Mouse (Mus musculus): ENCODE results near the gene Plxnb1. TPM values are rescaled to one million over a fixed set of nuclear protein-coding genes. Genes with fewer than 3 reads are reported as not detected.

Gene Plxnb1
- polyA plus RNA-seq, 1 experiment from 2014 or later, result 8.8 TPM

- Histone ChIP-seq H3K9me3 (ENCODE audit: low read length) (no peaks in the 10 kb centered on the region), H3K36me3 (ENCODE audit: insufficient read depth, low read length) (0 out of 2 replicates have a peak, but pooled peaks cover 4% of the 10 kb centered on the region), H3K4me2 (replicated peaks; ENCODE audit: low read depth, low read length) (no peak overlapping the region), H3K4me1 (ENCODE audit: insufficient read depth, low read depth, low read length) (no peaks in the 10 kb centered on the region), H3K4me3 (ENCODE audit: low read depth, low read length) (no peak overlapping the region), H3K27me3 (replicated peaks; ENCODE audit: insufficient read depth, low read length) (no peaks in the 10 kb centered on the region), H3K27ac (ENCODE audit: low read length) (no peak overlapping the region), H3K9ac (replicated peaks; ENCODE audit: low read depth) (no peak overlapping the region)
- TF ChIP-seq CTCF (IDR thresholded peaks at IDR 0.05) (no peak), EP300 (IDR thresholded peaks at IDR 0.05) (no peak)
- WGBS, result 77% methylated on average over 9 of the region's 9 CpGs
- DNase-seq (ENCODE audit: low spot score) (no peak), ATAC-seq (peak; percentile 16; the same call in 1 of the 2 replicates)
Measured at GRCm38 (mm10) chr9:109119571-109119970, 24.4 kb downstream of the Plxnb1 start.

- no peak for TF ChIP-seq EP300 (IDR thresholded peaks at IDR 0.05)
- TF ChIP-seq CTCF (IDR thresholded peaks at IDR 0.05), result no peak
- Histone ChIP-seq H3K9ac (replicated peaks; ENCODE audit: low read depth) (no peak overlapping the region), H3K4me3 (ENCODE audit: low read depth, low read length) (no peak overlapping the region), H3K27me3 (replicated peaks; ENCODE audit: insufficient read depth, low read length) (no peaks in the 10 kb centered on the region), H3K36me3 (ENCODE audit: insufficient read depth, low read length) (0 out of 2 replicates have a peak, but pooled peaks cover 4% of the 10 kb centered on the region), H3K4me1 (ENCODE audit: insufficient read depth, low read depth, low read length) (no peaks in the 10 kb centered on the region), H3K4me2 (replicated peaks; ENCODE audit: low read depth, low read length) (no peak overlapping the region), H3K9me3 (ENCODE audit: low read length) (no peaks in the 10 kb centered on the region), H3K27ac (ENCODE audit: low read length) (no peak overlapping the region)
- DNase-seq (ENCODE audit: low spot score) (no peak), ATAC-seq (no peak)
- WGBS, result 81% methylated on average over 6 of the region's 6 CpGs
Measured at GRCm38 (mm10) chr9:109120956-109121355, 25.8 kb downstream of the Plxnb1 start.

- ATAC-seq, result no peak
- H3K36me3 ChIP-seq (ENCODE audit: insufficient read depth, low read length), result 0 out of 2 replicates have a peak, but pooled peaks cover 4% of the 10 kb centered on the region
- H3K4me3 ChIP-seq (ENCODE audit: low read depth, low read length), result no peak overlapping the region
- H3K9me3 ChIP-seq (ENCODE audit: low read length), result no peaks in the 10 kb centered on the region
- peak; percentile 78 for TF ChIP-seq CTCF (IDR thresholded peaks at IDR 0.05)
- no peak for TF ChIP-seq EP300 (IDR thresholded peaks at IDR 0.05)
- no peaks in the 10 kb centered on the region for H3K27me3 ChIP-seq (replicated peaks; ENCODE audit: insufficient read depth, low read length)
- WGBS, result 35% methylated on average over 2 of the region's 2 CpGs
- no peak overlapping the region for H3K4me2 ChIP-seq (replicated peaks; ENCODE audit: low read depth, low read length)
- H3K9ac ChIP-seq (replicated peaks; ENCODE audit: low read depth), result no peak overlapping the region
- peak; percentile 54 for DNase-seq (ENCODE audit: low spot score)
- H3K27ac ChIP-seq (ENCODE audit: low read length), result no peak overlapping the region
- H3K4me1 ChIP-seq (ENCODE audit: insufficient read depth, low read depth, low read length), result no peaks in the 10 kb centered on the region
Measured at GRCm38 (mm10) chr9:109122553-109123085, 27.4 kb downstream of the Plxnb1 start.

- Histone ChIP-seq H3K4me3 (ENCODE audit: low read depth, low read length) (no peak overlapping the region), H3K9ac (replicated peaks; ENCODE audit: low read depth) (no peak overlapping the region), H3K9me3 (ENCODE audit: low read length) (no peaks in the 10 kb centered on the region), H3K36me3 (ENCODE audit: insufficient read depth, low read length) (0 out of 2 replicates have a peak, but pooled peaks cover 2% of the 10 kb centered on the region), H3K27ac (ENCODE audit: low read length) (no peak overlapping the region), H3K4me1 (ENCODE audit: insufficient read depth, low read depth, low read length) (no peaks in the 10 kb centered on the region), H3K4me2 (replicated peaks; ENCODE audit: low read depth, low read length) (no peak overlapping the region), H3K27me3 (replicated peaks; ENCODE audit: insufficient read depth, low read length) (no peaks in the 10 kb centered on the region)
- TF ChIP-seq CTCF (IDR thresholded peaks at IDR 0.05) (no peak), EP300 (IDR thresholded peaks at IDR 0.05) (no peak)
- peak; percentile 22; the same call in 1 of the 2 replicates for ATAC-seq
- 30% methylated on average over 6 of the region's 6 CpGs for WGBS
- peak; percentile 25 for DNase-seq (ENCODE audit: low spot score)
Measured at GRCm38 (mm10) chr9:109123266-109123665, 28.1 kb downstream of the Plxnb1 start.

GRCm38 (mm10) chr9:109124164-109124563, 29.0 kb downstream of the Plxnb1 start:
- Histone ChIP-seq H3K36me3 (ENCODE audit: insufficient read depth, low read length) (no peaks in the 10 kb centered on the region), H3K27ac (ENCODE audit: low read length) (no peak overlapping the region), H3K4me3 (ENCODE audit: low read depth, low read length) (no peak overlapping the region), H3K4me1 (ENCODE audit: insufficient read depth, low read depth, low read length) (no peaks in the 10 kb centered on the region), H3K27me3 (replicated peaks; ENCODE audit: insufficient read depth, low read length) (no peaks in the 10 kb centered on the region), H3K9ac (replicated peaks; ENCODE audit: low read depth) (no peak overlapping the region), H3K4me2 (replicated peaks; ENCODE audit: low read depth, low read length) (no peak overlapping the region), H3K9me3 (ENCODE audit: low read length) (no peaks in the 10 kb centered on the region)
- 88% methylated on average over 3 of the region's 3 CpGs for WGBS
- TF ChIP-seq EP300 (IDR thresholded peaks at IDR 0.05) (no peak), CTCF (IDR thresholded peaks at IDR 0.05) (no peak)
- no peak for ATAC-seq
- DNase-seq (ENCODE audit: low spot score), result no peak

GRCm38 (mm10) chr9:109125043-109125442, 29.9 kb downstream of the Plxnb1 start:
- no peak overlapping the region for H3K4me3 ChIP-seq (ENCODE audit: low read depth, low read length)
- TF ChIP-seq CTCF (IDR thresholded peaks at IDR 0.05), result no peak
- no peak for TF ChIP-seq EP300 (IDR thresholded peaks at IDR 0.05)
- H3K36me3 ChIP-seq (ENCODE audit: insufficient read depth, low read length), result no peaks in the 10 kb centered on the region
- ATAC-seq (no peak), DNase-seq (ENCODE audit: low spot score) (no peak)
- no peak overlapping the region for H3K27ac ChIP-seq (ENCODE audit: low read length)
- no peak overlapping the region for H3K9ac ChIP-seq (replicated peaks; ENCODE audit: low read depth)
- WGBS, result 71% methylated on average over 2 of the region's 2 CpGs
- no peaks in the 10 kb centered on the region for H3K9me3 ChIP-seq (ENCODE audit: low read length)
- H3K27me3 ChIP-seq (replicated peaks; ENCODE audit: insufficient read depth, low read length), result no peaks in the 10 kb centered on the region
- H3K4me2 ChIP-seq (replicated peaks; ENCODE audit: low read depth, low read length), result no peak overlapping the region
- no peaks in the 10 kb centered on the region for H3K4me1 ChIP-seq (ENCODE audit: insufficient read depth, low read depth, low read length)
